Mouse (Mus musculus) embryonic facial prominence, embryonic 14.5 days (tissue): Measurements from ENCODE around the gene Ntng2. TPM values are rescaled to one million over a fixed set of nuclear protein-coding genes. Genes with fewer than 3 reads are reported as not detected.
A peak's percentile ranks its signal among the peaks of the same experiment; 100 is the strongest.

ENCODE experiments used
- ATAC-seq: fragments of 200-750 bp; cut with Nextera tagmentation; 2 replicates; pipeline ENCODE4 v1.8.0; 2017; ENCODE audit warnings: low read depth, moderate number of reproducible peaks, moderate TSS enrichment
- DNase-seq: peaks from one replicate; pipeline ENCODE4 v3.0.0-alpha.2; 2015; ENCODE audit warnings: low spot score
- H3K27ac ChIP-seq: fragments of 300-500 bp; sonication (generic); replicated peaks from 2 replicates; pipeline ENCODE4 v1.5.1; 2014; ENCODE audit warnings: low read depth, mild to moderate bottlenecking, low read length, moderate library complexity
- H3K27me3 ChIP-seq: fragments of 300-500 bp; sonication (generic); replicated peaks from 2 replicates; pipeline ENCODE4 v1.6.1; 2014; ENCODE audit warnings: low read length; ENCODE audit not compliant: control insufficient read depth, insufficient read depth
- H3K36me3 ChIP-seq: fragments of 300-500 bp; sonication (generic); 2 replicates; pipeline ENCODE4 v1.6.1; 2014; ENCODE audit warnings: low read length, mixed read lengths; ENCODE audit not compliant: control insufficient read depth, insufficient read depth
- H3K4me1 ChIP-seq: fragments of 300-500 bp; sonication (generic); 2 replicates; pipeline ENCODE4 v1.6.1; 2014; ENCODE audit warnings: antibody characterized with exemption, low read length; ENCODE audit not compliant: control insufficient read depth, insufficient read depth
- H3K4me2 ChIP-seq: fragments of 300-500 bp; sonication (generic); 2 replicates; pipeline ENCODE4 v1.6.1; 2014; ENCODE audit warnings: low read depth, mild to moderate bottlenecking, low read length, moderate library complexity, mixed read lengths
- H3K4me3 ChIP-seq: fragments of 300-500 bp; sonication (generic); 2 replicates; pipeline ENCODE4 v1.5.1; 2014; ENCODE audit warnings: low read depth, mild to moderate bottlenecking, low read length
- H3K9ac ChIP-seq: fragments of 300-500 bp; sonication (generic); 2 replicates; pipeline ENCODE4 v1.6.1; 2014; ENCODE audit warnings: low read depth, mild to moderate bottlenecking, low read length, moderate library complexity, mixed read lengths
- H3K9me3 ChIP-seq: fragments of 300-500 bp; sonication (generic); 2 replicates; pipeline ENCODE4 v1.6.1; 2016; ENCODE audit warnings: low read length; ENCODE audit not compliant: control insufficient read depth
- WGBS: fragments of 180-500 bp; shearing (Covaris S2); extraction: QIAGEN DNeasy Blood & Tissue Kit; methylation state at CpG from one replicate; pipeline ENCODE4 v1.1.7; 2014; 5-methylcytosine and 5-hydroxymethylcytosine counted together
- polyA plus RNA-seq: library from polyadenylated mRNA; unstranded; fragments of >200 nt; fragmentation: Nextera tagmentation; extraction: Ambion mirVana; gene quantifications from 2 replicates; pipeline ENCODE4 v1.2.1, GENCODE M21; 2014

Gene Ntng2
- polyA plus RNA-seq, 1 experiment from 2014 or later, result 0.85 TPM

DNA sequence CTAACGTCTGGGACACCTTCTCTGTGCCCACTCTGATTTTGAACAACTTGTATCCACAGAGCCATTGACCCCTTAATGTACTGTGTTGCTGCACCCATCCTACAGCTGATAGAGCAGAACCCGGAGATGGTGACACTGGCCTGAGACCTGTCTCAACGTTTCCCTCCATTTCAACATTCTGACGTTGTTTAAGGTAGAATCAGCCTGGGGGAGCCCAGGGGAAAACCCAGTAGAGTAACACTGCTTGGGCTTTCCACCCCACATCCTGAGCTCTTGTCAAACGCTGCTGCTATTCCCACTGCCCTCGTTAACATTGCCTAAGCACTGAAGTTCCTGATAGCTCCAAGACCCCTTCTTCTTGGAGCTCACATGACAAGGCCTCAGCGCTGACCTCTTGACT, 5.9 kb downstream of the Ntng2 start:
- Histone ChIP-seq H3K27ac (no peak overlapping the region), H3K4me3 (no peak overlapping the region), H3K36me3 (no peaks in the 10 kb centered on the region), H3K4me2 (no peak overlapping the region), H3K9ac (no peak overlapping the region), H3K9me3 (no peaks in the 10 kb centered on the region), H3K27me3 (peaks cover 54% of the 10 kb centered on the region), H3K4me1 (peaks cover 13% of the 10 kb centered on the region)
- ATAC-seq, result no peak
- 62% methylated on average over 7 of the region's 7 CpGs for WGBS
- no peak for DNase-seq

GRCm38 (mm10) chr2:29246275-29246674, 6.5 kb downstream of the Ntng2 start:
- Histone ChIP-seq H3K4me2 (no peak overlapping the region), H3K36me3 (no peaks in the 10 kb centered on the region), H3K27me3 (peaks cover 48% of the 10 kb centered on the region), H3K9me3 (no peaks in the 10 kb centered on the region), H3K4me1 (peaks cover 7% of the 10 kb centered on the region), H3K27ac (no peak overlapping the region), H3K9ac (no peak overlapping the region; the same call in 1 of the 2 replicates), H3K4me3 (no peak overlapping the region)
- ATAC-seq (no peak), DNase-seq (no peak)
- 61% methylated on average over 3 of the region's 3 CpGs for WGBS

- Histone ChIP-seq H3K4me3 (no peak overlapping the region), H3K9me3 (no peaks in the 10 kb centered on the region), H3K4me1 (0 out of 2 replicates have a peak, but pooled peaks cover under 1% of the 10 kb centered on the region), H3K27me3 (peaks cover 39% of the 10 kb centered on the region), H3K9ac (no peak overlapping the region), H3K36me3 (no peaks in the 10 kb centered on the region), H3K27ac (no peak overlapping the region), H3K4me2 (no peak overlapping the region)
- peak; percentile 71; the same call in 1 of the 2 replicates for ATAC-seq
- DNase-seq, result peak; percentile 39
- 33% methylated on average over 10 of the region's 10 CpGs for WGBS
Measured at GRCm38 (mm10) chr2:29245341-29245779, 7.4 kb downstream of the Ntng2 start.

- Histone ChIP-seq H3K36me3 (no peaks in the 10 kb centered on the region), H3K27me3 (no peaks in the 10 kb centered on the region), H3K27ac (no peak overlapping the region), H3K9ac (no peak overlapping the region), H3K4me2 (no peak overlapping the region), H3K9me3 (no peaks in the 10 kb centered on the region), H3K4me3 (no peak overlapping the region), H3K4me1 (peaks cover 10% of the 10 kb centered on the region; the same call in 1 of the 2 replicates)
- no peak for ATAC-seq
- 74% methylated on average over 17 of the region's 17 CpGs for WGBS
- no peak for DNase-seq
Measured at GRCm38 (mm10) chr2:29239329-29239728, 13.5 kb downstream of the Ntng2 start.

DNA sequence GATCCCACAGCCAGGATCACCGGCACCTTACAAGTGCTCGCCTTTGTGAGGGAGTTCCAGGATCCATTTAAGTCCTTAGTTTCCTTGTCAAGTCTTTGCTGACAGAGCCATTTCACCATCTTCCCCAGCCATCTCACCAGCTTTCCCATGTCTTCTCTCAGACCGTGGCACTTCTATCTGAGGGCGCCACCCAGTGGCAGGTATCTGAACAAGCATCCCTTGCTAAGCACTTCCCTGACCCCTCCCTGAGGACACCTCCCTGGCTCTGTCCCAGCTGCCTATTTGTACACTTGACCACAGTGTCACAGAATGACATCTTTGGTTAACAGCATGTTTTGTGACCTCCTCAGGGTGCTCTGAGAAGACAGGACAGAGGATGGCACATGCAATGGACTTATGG, 15.2 kb downstream of the Ntng2 start:
- H3K9me3 ChIP-seq, result no peaks in the 10 kb centered on the region
- no peak overlapping the region for H3K9ac ChIP-seq
- H3K4me1 ChIP-seq, result peaks cover 14% of the 10 kb centered on the region; the same call in 1 of the 2 replicates
- DNase-seq (peak; percentile 24), ATAC-seq (no peak)
- no peak overlapping the region for H3K27ac ChIP-seq
- 29% methylated on average over 4 of the region's 4 CpGs for WGBS
- no peak overlapping the region for H3K4me3 ChIP-seq
- H3K27me3 ChIP-seq, result no peaks in the 10 kb centered on the region
- no peaks in the 10 kb centered on the region for H3K36me3 ChIP-seq
- H3K4me2 ChIP-seq, result no peak overlapping the region

GRCm38 (mm10) chr2:29235811-29236210, 17.0 kb downstream of the Ntng2 start:
- Histone ChIP-seq H3K9ac (no peak overlapping the region), H3K4me1 (peaks cover 14% of the 10 kb centered on the region; the same call in 1 of the 2 replicates), H3K27ac (no peak overlapping the region), H3K9me3 (no peaks in the 10 kb centered on the region), H3K4me2 (no peak overlapping the region), H3K36me3 (no peaks in the 10 kb centered on the region), H3K4me3 (no peak overlapping the region), H3K27me3 (no peaks in the 10 kb centered on the region)
- no peak for ATAC-seq
- 60% methylated on average over 7 of the region's 7 CpGs for WGBS
- DNase-seq, result peak; percentile 38

GRCm38 (mm10) chr2:29235026-29235425, 17.8 kb downstream of the Ntng2 start:
- Histone ChIP-seq H3K36me3 (no peaks in the 10 kb centered on the region), H3K27me3 (no peaks in the 10 kb centered on the region), H3K4me1 (peaks cover 14% of the 10 kb centered on the region; the same call in 1 of the 2 replicates), H3K4me2 (no peak overlapping the region), H3K27ac (no peak overlapping the region), H3K9ac (no peak overlapping the region), H3K4me3 (no peak overlapping the region), H3K9me3 (no peaks in the 10 kb centered on the region)
- WGBS, result 66% methylated on average over 3 of the region's 3 CpGs
- no peak for DNase-seq
- ATAC-seq, result no peak

DNA sequence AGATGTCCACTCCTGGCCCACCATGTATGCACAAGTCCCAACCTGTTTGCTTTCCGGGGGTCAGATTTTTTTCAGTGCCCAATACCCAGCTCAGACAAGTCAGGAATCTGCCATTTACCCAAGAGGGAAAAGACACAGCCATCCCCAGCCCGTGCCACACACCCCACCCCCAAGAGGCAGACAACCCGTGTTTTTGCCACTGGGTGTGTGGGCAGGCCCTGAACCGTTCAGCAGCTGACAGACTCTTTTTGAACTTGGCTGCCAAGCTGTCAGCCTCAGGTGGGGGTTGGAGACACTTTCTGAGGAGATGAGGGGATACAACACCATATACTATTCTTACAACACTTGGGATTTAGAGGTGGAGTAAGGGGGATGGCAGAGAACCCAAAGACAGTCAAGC, 18.8 kb downstream of the Ntng2 start:
- H3K9ac ChIP-seq, result no peak overlapping the region
- no peaks in the 10 kb centered on the region for H3K9me3 ChIP-seq
- H3K36me3 ChIP-seq, result no peaks in the 10 kb centered on the region
- 58% methylated on average over 4 of the region's 4 CpGs for WGBS
- ATAC-seq, result no peak
- peaks cover 14% of the 10 kb centered on the region; the same call in 1 of the 2 replicates for H3K4me1 ChIP-seq
- H3K4me2 ChIP-seq, result no peak overlapping the region
- no peak overlapping the region for H3K27ac ChIP-seq
- H3K27me3 ChIP-seq, result no peaks in the 10 kb centered on the region
- H3K4me3 ChIP-seq, result no peak overlapping the region
- no peak for DNase-seq

DNA sequence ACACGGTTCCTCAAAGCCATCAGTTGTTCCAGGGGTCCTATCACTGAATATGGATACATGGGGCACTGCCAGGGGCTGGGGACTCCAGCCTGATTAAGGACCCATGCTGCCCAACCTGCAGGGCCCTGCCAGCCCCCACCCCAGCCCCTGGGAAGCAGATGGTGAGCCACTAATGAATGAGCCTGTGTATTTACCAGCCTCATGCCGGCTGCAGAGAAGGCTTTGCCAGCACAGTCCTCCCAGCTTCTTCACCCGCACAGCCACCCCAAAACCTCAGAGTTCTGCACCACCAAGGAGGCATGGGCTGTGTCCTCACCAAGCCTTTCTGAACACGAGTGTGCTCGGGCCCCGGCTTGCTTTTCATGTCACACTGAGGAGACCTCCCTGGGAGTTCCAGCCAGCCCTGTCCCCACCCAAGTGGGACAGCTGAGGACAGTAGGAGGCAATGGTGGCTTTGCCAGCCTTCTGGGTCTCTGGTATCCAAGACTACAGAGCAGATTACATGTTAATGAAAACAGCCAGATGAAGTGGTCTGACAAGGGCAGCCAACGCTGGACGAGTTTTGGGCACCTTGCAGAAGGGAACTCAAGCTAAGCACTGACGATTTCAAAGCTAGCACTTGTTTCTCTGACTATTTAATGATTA, 22.5 kb downstream of the Ntng2 start:
- 62% methylated on average over 9 of the region's 9 CpGs for WGBS
- DNase-seq, result no peak

More for the DNA sequence above, 22.5 kb downstream of the Ntng2 start:
- H3K36me3 ChIP-seq, result no peaks in the 10 kb centered on the region
- H3K27ac ChIP-seq, result no peak overlapping the region
- H3K9ac ChIP-seq, result no peak overlapping the region
- H3K9me3 ChIP-seq, result no peaks in the 10 kb centered on the region
- no peak overlapping the region for H3K4me2 ChIP-seq
- H3K27me3 ChIP-seq, result no peaks in the 10 kb centered on the region
- no peak overlapping the region for H3K4me3 ChIP-seq
- H3K4me1 ChIP-seq, result peaks cover 13% of the 10 kb centered on the region; the same call in 1 of the 2 replicates
- no peak for ATAC-seq
